Mouse (Mus musculus): ENCODE results near the gene Opa3. TPM values are rescaled to one million over a fixed set of nuclear protein-coding genes. Genes with fewer than 3 reads are reported as not detected.
A peak's percentile ranks its signal among the peaks of the same experiment; 100 is the strongest.

The Opa3 gene
- total RNA-seq, 1 experiment from 2014 or later: 27.5 TPM

DNA sequence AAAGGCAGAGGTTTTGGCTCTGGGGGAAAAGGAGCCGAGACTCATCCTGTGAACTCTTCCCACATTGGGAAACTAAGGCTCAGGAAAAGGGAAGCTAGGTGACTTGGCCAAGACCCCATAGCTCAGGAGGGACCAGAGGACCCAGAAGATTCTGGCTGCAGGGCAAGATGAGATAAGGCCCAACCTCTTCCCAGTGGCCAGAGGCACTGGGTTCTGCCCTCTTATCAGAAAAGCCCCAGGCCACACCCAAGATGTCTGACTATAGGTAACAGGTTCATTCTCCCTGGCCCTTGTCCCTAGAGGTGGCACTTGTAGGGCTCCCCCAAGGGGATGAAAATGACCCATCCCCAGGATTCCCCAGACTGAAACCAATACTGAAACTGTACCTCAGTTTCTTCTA is 18.7 kb downstream of the Opa3 start:
- no peak for DNase-seq

GRCm38 (mm10) chr7:19247511-19247910 is 19.4 kb downstream of the Opa3 start:
- no peak for DNase-seq

- DNase-seq: no peak
Measured at GRCm38 (mm10) chr7:19252078-19252477, 23.9 kb downstream of the Opa3 start.

DNA sequence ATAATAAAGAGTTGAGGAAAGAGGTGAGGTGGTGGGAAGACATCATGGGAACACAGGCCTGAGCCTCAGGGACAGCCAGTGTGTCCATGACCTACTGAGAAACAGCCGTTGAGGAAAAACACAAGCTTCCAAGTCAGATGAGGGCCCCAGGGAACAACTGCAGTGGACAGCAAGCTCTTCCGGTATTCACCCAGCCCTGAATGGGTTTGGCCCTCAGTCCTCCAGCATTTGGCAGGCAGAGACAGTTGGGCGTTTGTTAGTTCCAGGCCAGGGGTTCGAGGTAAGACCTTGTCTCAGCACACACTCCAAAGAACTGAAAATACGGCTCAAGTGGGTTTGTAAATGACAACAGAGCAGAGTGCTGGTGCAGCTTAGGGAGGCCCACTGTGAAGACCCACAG is 25.3 kb downstream of the Opa3 start:
- DNase-seq: no peak

DNA sequence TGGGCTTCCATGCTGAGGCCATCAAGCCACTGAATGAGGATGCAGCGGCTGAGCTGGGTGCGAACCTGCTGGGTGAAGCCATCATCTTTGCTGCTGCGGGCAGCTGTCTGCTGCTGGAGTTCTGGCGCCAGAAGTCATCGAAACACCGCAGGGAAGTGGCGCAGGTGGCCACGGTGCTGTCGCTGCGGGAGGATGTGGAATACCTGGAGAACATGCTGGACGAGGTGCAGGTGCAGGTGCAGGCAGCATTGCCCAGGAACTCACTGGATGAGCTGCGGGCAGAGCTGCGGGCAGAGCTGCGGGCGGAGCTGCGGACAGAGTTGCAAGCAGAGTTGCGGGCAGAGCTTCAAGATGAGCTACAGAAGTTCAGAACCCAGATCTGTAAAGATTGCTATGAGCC is 27.3 kb downstream of the Opa3 start:
- DNase-seq: no peak

DNA sequence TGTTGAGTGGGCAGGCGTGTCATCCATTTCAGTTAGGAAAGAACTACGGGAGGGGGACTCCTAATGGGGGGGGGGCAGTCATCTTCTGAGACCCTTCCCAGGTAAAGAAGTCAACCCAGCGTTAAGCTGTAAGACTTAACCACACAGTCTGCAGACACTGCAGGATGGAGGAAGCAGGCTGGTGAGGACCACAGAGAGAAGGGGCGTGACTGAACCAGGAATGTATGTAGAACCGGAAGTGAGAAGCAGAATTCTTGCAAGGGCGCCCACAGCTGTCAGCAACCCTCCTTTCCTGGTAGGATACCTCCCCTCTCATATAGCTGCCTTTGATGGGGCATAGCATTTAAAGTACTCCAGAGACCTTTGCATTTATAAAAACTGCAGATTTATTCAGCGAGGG is 28.4 kb downstream of the Opa3 start:
- DNase-seq: no peak

DNA sequence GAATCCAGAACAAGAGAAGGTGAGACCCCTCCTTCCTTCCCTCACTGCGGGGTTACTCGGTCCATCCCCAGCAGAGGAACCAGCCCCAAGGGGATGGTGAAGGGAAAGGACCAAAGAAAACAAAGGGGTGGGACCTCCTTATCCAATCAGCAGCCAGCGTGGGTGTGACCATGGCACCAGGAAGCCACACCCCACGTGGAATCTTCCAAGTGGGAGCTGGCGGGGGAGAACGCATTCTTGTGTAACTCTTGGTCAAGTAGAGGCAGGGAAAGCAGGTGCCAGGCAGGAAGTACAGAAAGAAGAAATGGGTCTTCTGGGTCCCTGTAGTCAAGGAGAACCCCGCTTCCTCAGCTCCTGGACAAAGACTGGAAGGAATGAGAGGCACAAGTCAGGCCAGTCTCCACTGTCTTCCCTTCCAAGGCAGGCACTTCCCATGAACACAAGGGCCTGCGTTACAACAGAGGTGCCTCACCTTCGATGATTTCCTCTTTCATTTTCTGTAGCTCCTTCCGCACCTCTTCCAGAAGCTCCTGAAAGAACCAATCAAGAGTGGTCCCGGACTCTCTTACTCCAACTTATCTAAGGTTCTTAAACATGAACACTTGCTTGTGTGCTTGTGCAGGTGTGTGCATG is 29.4 kb downstream of the Opa3 start:
- DNase-seq: peak; percentile 83

GRCm38 (mm10) chr7:19258336-19258735 is 30.2 kb downstream of the Opa3 start:
- peak; percentile 54 for DNase-seq

DNA sequence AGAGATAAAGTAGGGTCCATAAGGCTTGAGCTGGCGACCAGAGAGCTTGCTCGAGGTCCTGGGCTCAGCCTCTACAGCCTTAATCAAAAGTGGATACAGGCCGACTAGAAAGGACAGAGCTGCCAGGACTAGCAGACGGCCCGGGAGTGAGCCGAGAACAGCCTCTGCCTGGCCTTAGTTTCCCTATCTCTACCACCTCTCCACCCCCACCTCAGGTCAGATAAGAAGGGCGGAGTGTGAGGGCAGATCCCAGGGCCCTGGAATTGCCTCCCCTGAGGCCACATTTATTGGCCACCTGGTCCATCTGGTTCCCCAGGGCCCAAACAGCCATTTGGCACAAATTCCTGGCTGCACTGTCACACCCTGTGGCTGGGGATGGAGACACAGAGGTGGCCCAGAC is 37.0 kb downstream of the Opa3 start:
- peak; percentile 49 for DNase-seq

DNA sequence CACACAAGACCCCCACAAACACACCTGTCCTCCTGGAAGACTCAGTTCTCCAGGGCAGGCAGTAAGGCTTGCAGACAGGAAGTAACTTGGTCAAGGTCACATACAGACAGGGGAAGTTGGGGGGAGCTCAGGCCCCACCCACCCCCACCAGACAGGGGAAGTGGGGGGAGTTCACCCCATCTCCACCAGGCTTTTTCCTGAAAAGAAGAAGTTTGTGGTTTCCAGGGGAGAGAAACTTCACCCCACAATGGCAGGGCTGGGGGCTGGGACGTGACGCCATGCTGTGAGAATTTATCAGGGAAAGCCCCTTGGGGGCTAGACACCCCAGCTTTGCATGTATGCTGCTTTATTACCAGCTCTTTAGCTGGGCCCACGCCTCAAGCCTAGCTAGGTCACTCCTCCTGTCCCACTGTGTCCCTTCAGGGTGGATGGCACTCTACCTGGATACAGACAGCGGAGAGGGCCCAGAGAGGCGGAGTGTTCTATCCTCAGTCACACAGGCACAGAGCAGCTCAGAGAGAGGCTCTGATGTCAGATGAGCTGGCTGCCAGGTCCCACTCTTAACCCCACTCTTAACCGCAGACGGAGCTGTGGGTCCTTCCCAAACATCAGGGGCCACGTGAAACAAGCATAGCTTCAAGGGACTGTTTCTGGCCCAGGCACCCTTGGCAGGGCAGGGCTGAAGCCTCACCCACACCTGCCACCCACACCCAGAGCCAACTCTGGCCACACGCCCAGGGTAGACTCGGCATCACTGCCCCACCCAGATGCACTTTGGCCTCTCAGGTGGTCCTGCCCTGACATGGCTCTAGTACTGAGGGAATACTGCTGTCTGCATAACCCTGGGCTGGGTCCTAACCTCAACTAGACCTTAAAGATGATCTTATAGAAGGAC is 38.0 kb downstream of the Opa3 start:
- DNase-seq: no peak

GRCm38 (mm10) chr7:19267051-19267450 is 38.9 kb downstream of the Opa3 start:
- DNase-seq: no peak

GRCm38 (mm10) chr7:19268993-19269681 is 41.0 kb downstream of the Opa3 start:
- no peak for DNase-seq

DNA sequence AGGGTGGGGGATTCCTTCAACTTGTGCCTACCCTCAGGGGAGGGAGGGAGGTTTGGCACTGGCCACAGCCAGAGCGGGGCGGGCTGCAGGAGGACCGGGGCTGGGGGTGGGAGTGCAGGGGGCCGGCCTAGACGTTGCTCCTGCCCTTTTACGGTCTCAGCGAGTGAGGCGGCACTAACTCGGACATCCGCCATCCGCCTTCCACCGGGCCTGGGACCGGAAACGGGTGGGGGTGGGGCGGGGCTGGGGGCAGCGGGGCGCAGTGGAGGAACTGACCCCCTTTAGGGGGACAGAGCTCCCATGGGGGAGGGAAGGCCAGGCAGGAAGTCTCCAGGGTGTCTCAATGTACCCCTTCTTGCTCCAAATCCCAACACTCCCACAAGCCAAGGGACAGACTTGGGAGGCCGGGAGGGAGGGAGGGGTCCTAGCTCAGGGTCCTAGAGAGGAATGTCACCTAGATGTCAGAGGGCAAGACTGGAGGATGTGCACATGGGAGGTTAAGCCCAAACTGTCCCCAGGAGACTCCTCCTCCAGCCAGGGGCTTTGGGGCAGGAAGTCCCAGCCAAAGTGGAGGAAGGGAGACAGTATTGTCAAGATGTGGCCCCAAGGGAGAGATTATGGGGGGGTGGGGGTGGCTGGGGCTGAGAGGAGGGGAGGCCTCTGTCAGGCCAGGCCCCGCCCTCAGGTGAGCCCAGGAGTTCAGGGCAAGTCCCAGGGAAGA is 41.7 kb downstream of the Opa3 start:
- peak; percentile 82 for DNase-seq

- peak; percentile 43 for DNase-seq
Measured at GRCm38 (mm10) chr7:19270509-19271237, 42.5 kb downstream of the Opa3 start.

DNA sequence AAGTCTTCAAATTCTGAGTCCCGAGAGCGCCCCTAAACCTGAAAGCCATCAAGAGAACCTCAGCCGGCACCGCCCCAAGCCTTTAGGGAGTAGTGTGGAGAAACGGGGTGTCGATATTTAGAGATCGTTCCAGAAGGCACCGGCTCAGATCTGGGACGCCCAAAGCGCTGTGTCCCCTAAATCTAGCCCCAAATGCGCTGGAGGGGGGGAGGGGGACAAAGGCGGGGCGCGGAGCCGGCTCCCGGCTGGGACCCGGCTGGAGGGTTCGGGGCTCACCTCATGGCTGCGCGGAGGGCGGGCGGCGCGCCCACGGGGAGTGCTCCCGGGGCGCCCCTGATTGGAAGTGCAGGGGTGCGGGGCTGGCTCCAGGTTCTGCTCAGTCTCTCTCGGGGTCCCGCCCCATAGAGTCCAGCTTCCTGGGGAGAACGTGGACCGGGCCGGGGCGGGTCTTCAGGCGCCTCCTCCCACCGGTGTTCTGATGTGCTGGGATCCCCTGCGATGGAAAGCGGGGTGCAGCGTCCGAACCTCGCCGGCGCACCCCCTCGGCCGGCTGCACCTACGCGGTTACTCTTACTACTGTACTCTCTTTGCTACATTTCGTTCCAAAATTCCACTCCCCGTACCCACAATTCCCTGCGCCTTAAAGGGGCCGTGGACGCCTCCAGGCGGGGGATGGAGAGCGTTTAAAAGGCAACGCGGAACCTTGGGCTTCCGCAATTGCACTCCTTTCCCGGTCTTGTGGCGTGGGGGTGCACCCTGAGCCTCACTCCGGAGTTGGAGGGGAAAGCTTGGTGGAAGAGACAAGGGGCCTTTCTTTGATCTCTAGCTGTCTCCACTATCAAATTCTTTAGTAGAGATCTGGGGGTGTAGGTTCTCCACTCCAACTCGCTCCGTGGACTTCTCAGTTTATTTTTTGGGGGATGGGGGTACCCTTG is 43.4 kb downstream of the Opa3 start, which contains the start of gene Vasp:
TSS of gene Vasp (minus strand) at position 580 of the 935 bp plus-strand sequence.
- peak; percentile 92 for DNase-seq

DNA sequence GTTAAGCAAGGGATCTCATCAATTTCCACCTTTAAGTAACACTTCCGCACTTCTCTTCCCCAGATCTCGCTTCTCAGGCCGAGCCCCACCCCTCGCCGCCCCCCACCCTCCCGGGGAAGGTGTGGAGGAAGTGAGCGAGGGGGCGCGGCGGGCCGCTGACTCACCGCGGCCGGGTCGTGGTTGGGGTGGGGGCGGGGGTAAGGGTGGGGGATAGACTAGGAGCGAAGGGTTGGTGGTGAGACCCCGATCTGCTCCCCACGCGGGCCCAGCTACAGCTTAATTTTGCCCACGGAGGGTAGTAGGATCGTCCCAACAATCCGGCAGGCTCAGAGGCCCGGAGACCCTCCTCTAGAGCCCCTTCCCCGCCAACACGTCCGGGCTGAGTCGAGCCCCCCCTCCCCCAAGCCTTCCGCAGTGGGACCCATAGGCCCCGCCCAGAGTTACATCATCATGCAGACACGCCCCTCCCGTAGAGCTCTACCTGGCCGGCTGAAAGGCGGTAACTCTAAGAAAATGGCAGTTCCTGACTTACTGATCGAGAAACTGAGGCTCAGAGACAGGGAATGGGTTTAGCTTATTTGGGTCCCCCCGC is 44.1 kb downstream of the Opa3 start:
- DNase-seq: peak; percentile 87

DNA sequence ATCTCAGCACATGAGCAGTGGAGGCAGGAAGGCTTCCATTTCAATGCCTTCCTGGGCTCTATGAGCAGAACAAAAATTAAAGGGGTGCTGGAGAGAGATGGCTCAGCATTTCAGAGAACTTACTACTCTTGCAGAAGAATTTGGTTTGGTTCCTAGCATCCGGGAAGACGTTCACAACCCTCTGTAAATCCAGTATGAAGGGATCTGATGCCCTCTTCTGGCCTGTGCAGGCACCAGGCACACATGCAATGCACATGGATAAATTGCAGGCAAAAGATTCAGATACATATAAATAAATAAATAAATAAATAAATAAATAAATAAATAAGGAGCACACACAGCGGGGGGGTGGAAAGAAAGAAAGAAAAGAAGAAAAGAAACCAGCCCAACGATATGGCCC is 48.1 kb downstream of the Opa3 start:
- no peak for DNase-seq

GRCm38 (mm10) chr7:19279052-19279451 is 50.9 kb downstream of the Opa3 start:
- DNase-seq: no peak

DNA sequence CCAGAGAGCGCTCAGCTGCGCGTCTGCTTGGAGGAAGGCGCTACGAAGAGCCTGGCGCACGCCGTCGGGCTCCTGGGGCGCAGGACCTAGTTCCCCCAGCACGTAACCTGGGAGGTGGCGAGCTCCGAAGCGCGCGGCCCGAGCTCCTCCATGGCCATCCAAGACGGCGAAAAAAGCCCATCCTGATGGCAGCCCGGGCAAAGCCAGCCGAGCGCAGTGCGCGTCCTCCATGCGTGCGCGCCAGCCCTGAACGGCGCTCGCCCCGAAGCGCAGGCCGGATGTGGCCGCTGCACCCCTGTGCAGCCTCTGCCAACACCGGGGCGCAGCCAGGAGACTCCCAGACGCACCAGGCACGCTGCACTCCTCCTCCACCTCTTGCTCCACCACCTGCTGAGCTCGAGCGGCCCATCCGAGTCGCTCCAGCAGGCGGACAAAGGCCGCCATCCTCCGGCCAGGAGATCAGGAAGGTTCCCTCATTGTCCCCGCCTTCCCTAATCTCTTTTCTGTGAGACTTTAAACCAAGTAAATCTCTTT is 51.5 kb downstream of the Opa3 start, which contains the start of gene Ppm1n:
TSS of gene Ppm1n (minus strand) at position 484 of the 534 bp plus-strand sequence.
- DNase-seq: no peak

Data from adrenal gland, postnatal 14 days (tissue).